ENCODE assay signal across 8 mouse cellular contexts in genomic region chr6:21950676-21951075, GRCm38 (mm10). TPM values are rescaled to one million over a fixed set of nuclear protein-coding genes. Genes with fewer than 3 reads are reported as not detected.
DNase-seq lines count a peak whose midpoint lies in the region; ATAC-seq and TF ChIP-seq lines count a peak whose summit lies in the region.

No protein-coding gene starts in this region.

- no peak for TF ChIP-seq POLR2A in cerebellum, adult 2 months (IDR thresholded peaks at IDR 0.05; ENCODE audit: borderline replicate concordance, insufficient read depth, low read length)

- TF ChIP-seq EP300 in liver, embryonic 14.5 days (IDR thresholded peaks at IDR 0.05; ENCODE audit: low read depth), result no peak

- H3K4me3 ChIP-seq in cerebellum, adult 2 months (replicated peaks; ENCODE audit: insufficient read depth, low read depth, low read length), result peak overlapping the region; percentile 87
- peak overlapping the region; percentile 90 for H3K4me3 ChIP-seq in E14TG2a.4 (replicated peaks; ENCODE audit: low read length)
- H3K4me3 ChIP-seq in hindbrain, embryonic 16.5 days (ENCODE audit: low read length), result peak overlapping the region; percentile 72
- H3K4me3 ChIP-seq in liver, embryonic 14.5 days (ENCODE audit: insufficient read depth in 1 of 2, low read depth in 2 of 2, low read length in 2 of 2), result peak overlapping the region; percentile 79 to 86; a peak in 3 of 4 replicates

- intact Hi-C loops in left cerebral cortex, postnatal 4 days (cut with DNase I), result no loop called here

- no peak overlapping the region; the same call in 1 of the 2 replicates for H3K27ac ChIP-seq in cerebellum, adult 2 months (ENCODE audit: insufficient read depth, low read length)
- no peak overlapping the region for H3K27ac ChIP-seq in hindbrain, embryonic 16.5 days (ENCODE audit: low read depth, low read length)
- no peak overlapping the region for H3K27ac ChIP-seq in liver, embryonic 14.5 days

- no peak for ATAC-seq in hindbrain, embryonic 16.5 days
- no peak for ATAC-seq in liver, embryonic 14.5 days (ENCODE audit: insufficient read depth)
- no peak for ATAC-seq in activated CD4-positive, CD25-positive, alpha-beta regulatory T cell, adult 4 months

- peak overlapping the region; percentile 88 for H3K9ac ChIP-seq in hindbrain, embryonic 16.5 days (ENCODE audit: low read depth, low read length)
- H3K9ac ChIP-seq in liver, embryonic 14.5 days (replicated peaks), result peak overlapping the region; percentile 63

- H3K4me2 ChIP-seq in hindbrain, embryonic 16.5 days (ENCODE audit: low read length), result peak overlapping the region; percentile 54
- H3K4me2 ChIP-seq in liver, embryonic 14.5 days (ENCODE audit: low read depth), result peak overlapping the region; percentile 95

- H3K36me3 ChIP-seq in E14TG2a.4 (ENCODE audit: insufficient read depth, low read length), result peaks cover 36% of the 10 kb centered on the region
- H3K36me3 ChIP-seq in hindbrain, embryonic 16.5 days (ENCODE audit: control insufficient read depth, insufficient read depth, low read length), result peaks cover 7% of the 10 kb centered on the region; the same call in 1 of the 2 replicates
- peaks cover 3% of the 10 kb centered on the region for H3K36me3 ChIP-seq in liver, embryonic 14.5 days (replicated peaks; ENCODE audit: control insufficient read depth, insufficient read depth, low read depth)

- 72% methylated on average over 2 of the region's 2 CpGs for WGBS in cerebellum, adult 2 months
- WGBS in hindbrain, embryonic 16.5 days, result 79% methylated on average over 2 of the region's 2 CpGs
- 78% methylated on average over 2 of the region's 2 CpGs for WGBS in liver, embryonic 14.5 days (ENCODE audit: insufficient replicate concordance)

- DNase-seq in cerebellum, adult 2 months, result peak in 1 of 2 experiments; percentile 16
- DNase-seq in cerebellum, postnatal 25 days, result no peak
- no peak for DNase-seq in liver, embryonic 14.5 days (ENCODE audit: low read depth in 3 of 3, low spot score in 3 of 3)
- DNase-seq in adrenal gland, postnatal 14 days, result no peak
- no peak for DNase-seq in left cerebral cortex, postnatal 4 days

- H3K4me1 ChIP-seq in cerebellum, adult 2 months (ENCODE audit: control insufficient read depth, insufficient read depth, low read length), result no peaks in the 10 kb centered on the region
- peaks cover 14% of the 10 kb centered on the region for H3K4me1 ChIP-seq in E14TG2a.4 (replicated peaks; ENCODE audit: low read depth, low read length)
- peaks cover 8% of the 10 kb centered on the region for H3K4me1 ChIP-seq in hindbrain, embryonic 16.5 days (ENCODE audit: control insufficient read depth, insufficient read depth, low read depth, low read length)
- peaks cover 6 to 10% of the 10 kb centered on the region in 2 experiments; a peak in 3 of 4 replicates for H3K4me1 ChIP-seq in liver, embryonic 14.5 days (replicated peaks; ENCODE audit: control insufficient read depth in 2 of 2, insufficient read depth in 2 of 2, low read length in 1 of 2)

- TF ChIP-seq CTCF in cerebellum, adult 2 months (IDR thresholded peaks at IDR 0.05; ENCODE audit: borderline replicate concordance, insufficient read depth, low read depth, low read length), result no peak
- TF ChIP-seq CTCF in E14TG2a.4 (conservative IDR thresholded peaks at IDR 0.05; ENCODE audit: low read length), result no peak
- TF ChIP-seq CTCF in liver, embryonic 14.5 days (IDR thresholded peaks at IDR 0.05; ENCODE audit: low read depth), result no peak

- no peaks in the 10 kb centered on the region for H3K27me3 ChIP-seq in cerebellum, adult 2 months (ENCODE audit: control insufficient read depth, insufficient read depth, low read length)
- H3K27me3 ChIP-seq in E14TG2a.4 (ENCODE audit: insufficient read depth, low read length), result no peaks in the 10 kb centered on the region
- H3K27me3 ChIP-seq in hindbrain, embryonic 16.5 days (replicated peaks; ENCODE audit: control insufficient read depth, insufficient read depth, low read length), result no peaks in the 10 kb centered on the region
- no peaks in the 10 kb centered on the region for H3K27me3 ChIP-seq in liver, embryonic 14.5 days (ENCODE audit: control insufficient read depth, insufficient read depth, low read length)

- H3K9me3 ChIP-seq in E14TG2a.4 (ENCODE audit: low read length), result no peaks in the 10 kb centered on the region
- H3K9me3 ChIP-seq in hindbrain, embryonic 16.5 days (ENCODE audit: control insufficient read depth, low read length), result no peaks in the 10 kb centered on the region
- H3K9me3 ChIP-seq in liver, embryonic 14.5 days (ENCODE audit: control insufficient read depth, low read length), result no peaks in the 10 kb centered on the region

RNA-seq across cellular contexts. Expression of gene Ing3, which starts 1.3 kb away (rescaled TPM):
- 19.3 and 21.1 TPM in 2 replicates for polyA plus RNA-seq in cerebellum, adult 2 months (2012; rRNA removed)
- polyA plus RNA-seq in hindbrain, embryonic 16.5 days (2015; fragmentation: Nextera tagmentation; extraction: Ambion mirVana), result 41.2 and 45.7 TPM in 2 replicates
- polyA plus RNA-seq in liver, embryonic 14.5 days (2012; rRNA removed), result 3.6 and 5.5 TPM in 2 replicates
- 16.1 and 16.6 TPM in 2 replicates for polyA plus RNA-seq in liver, embryonic 14.5 days (2014; fragmentation: Nextera tagmentation; extraction: Ambion mirVana)
- 24.1 and 26.9 TPM in 2 replicates for total RNA-seq in adrenal gland, postnatal 14 days (2021)
- 10 to 100 TPM; 21.8 to 22.8 TPM for total RNA-seq in left cerebral cortex, postnatal 4 days (2021)
- 100 to 1,000 TPM in 1 of 2 experiments, 10 to 100 TPM in 1; 57.6 to 114 TPM for polyA plus RNA-seq in activated CD4-positive, CD25-positive, alpha-beta regulatory T cell, adult 4 months (2017; shearing (Covaris generic))

RNA-seq across cellular contexts. Expression of gene Cped1, which starts 35.0 kb away (rescaled TPM):
- polyA plus RNA-seq in cerebellum, adult 2 months (2012; rRNA removed), result 1.1 and 1.3 TPM in 2 replicates
- 3.1 and 5.2 TPM in 2 replicates for polyA plus RNA-seq in hindbrain, embryonic 16.5 days (2015; fragmentation: Nextera tagmentation; extraction: Ambion mirVana)
- polyA plus RNA-seq in liver, embryonic 14.5 days (2012; rRNA removed), result 1.2 and 1.8 TPM in 2 replicates
- 2.5 and 3.3 TPM in 2 replicates for polyA plus RNA-seq in liver, embryonic 14.5 days (2014; fragmentation: Nextera tagmentation; extraction: Ambion mirVana)
- total RNA-seq in adrenal gland, postnatal 14 days (2021), result 31.3 and 35.4 TPM in 2 replicates
- total RNA-seq in left cerebral cortex, postnatal 4 days (2021), result 1 to 10 TPM; 2.8 to 5.9 TPM
- under 1 TPM in 1 of 2 experiments, not detected in 1; 0.29 TPM for polyA plus RNA-seq in activated CD4-positive, CD25-positive, alpha-beta regulatory T cell, adult 4 months (2017; shearing (Covaris generic))
